Comparison of ENCODE assay signal across 14 mouse cellular contexts in the genomic region with DNA sequence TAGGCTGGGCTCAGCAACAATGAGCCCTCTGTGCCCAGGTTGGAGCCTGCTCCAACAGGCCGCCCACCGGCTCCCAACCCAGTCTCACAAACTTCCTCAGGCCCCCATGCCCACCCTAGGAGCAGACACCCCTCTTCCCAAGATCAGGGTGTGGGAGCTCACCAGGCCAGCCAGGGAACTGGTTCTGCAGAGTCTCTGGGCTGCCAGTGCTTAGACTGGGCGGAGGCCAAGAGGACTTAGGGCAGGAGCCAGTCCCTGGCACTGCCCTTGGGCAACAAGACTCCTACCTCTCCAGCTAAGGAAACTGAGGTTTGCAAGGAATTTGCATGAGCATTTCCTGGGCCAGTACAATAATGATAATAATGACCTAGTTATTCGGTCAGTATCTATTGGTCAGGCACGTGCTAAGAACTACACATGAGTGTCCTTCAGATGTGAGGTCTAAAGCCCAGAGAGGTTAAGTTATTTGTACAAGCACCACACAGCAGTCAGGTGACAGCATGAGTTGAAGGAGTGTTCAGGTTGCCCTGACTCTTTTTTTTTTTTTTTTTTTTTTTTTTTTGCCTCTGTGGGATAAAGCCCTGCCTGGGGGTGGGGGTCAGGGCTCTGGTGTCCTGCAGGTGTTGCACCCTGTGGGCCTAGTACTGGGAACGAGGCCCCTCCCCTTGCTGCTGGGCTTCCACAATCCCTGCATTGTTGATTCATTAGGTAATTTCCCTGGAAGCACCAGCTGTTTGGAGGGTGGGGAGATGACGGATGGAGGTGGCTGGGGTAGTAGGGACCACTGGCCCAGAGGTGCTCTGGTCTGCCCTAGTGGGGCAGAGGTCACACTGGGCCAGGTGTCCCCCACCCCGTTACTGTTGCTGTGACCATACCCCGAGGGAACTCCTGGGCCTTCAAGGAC. TPM values are rescaled to one million over a fixed set of nuclear protein-coding genes. Genes with fewer than 3 reads are reported as not detected.
DNase-seq lines count a peak whose midpoint lies in the region; ATAC-seq and TF ChIP-seq lines count a peak whose summit lies in the region.
"Had no signal": no experiment of that assay in that cellular context is flagged by ENCODE, and none has a peak within 500 bp of the region (broad histone marks: within the 10 kb centered on the region; RNA-seq: fewer than 3 reads in every experiment).

No protein-coding gene starts in this region.

- peak; percentile 14; the same call in 1 of the 2 replicates for ATAC-seq in intestine, embryonic 14.5 days (replicated peaks; ENCODE audit: low FRiP score, low TSS enrichment, low read depth)
- ATAC-seq in intestine, postnatal 0 days, result no peak
- 0 out of 2 replicates have a peak, but pooled peaks have one; percentile 8 for ATAC-seq in limb, embryonic 14.5 days (ENCODE audit: low FRiP score, low read depth)
- no peak for ATAC-seq in activated CD4-positive, CD25-positive, alpha-beta regulatory T cell, adult 4 months
- ATAC-seq: forebrain, embryonic 14.5 days had no signal

- no peak overlapping the region for H3K4me2 ChIP-seq in intestine, embryonic 14.5 days (ENCODE audit: low read length)
- H3K4me2 ChIP-seq in intestine, postnatal 0 days (replicated peaks; ENCODE audit: low read depth), result no peak overlapping the region
- no peak overlapping the region for H3K4me2 ChIP-seq in limb, embryonic 14.5 days (replicated peaks; ENCODE audit: low read depth, low read length, severe bottlenecking)

- no peak for DNase-seq in intestine, embryonic 14.5 days (ENCODE audit: low spot score)
- DNase-seq in urinary bladder, postnatal 14 days (ENCODE audit: low spot score), result peak; percentile 48
- DNase-seq in urinary bladder, postnatal 25 days (ENCODE audit: low spot score), result no peak
- DNase-seq in limb, embryonic 14.5 days (ENCODE audit: low spot score), result no peak
- no peak for DNase-seq in thymus, postnatal 4 days
- no peak for DNase-seq in frontal cortex, postnatal 14 days (ENCODE audit: low spot score in 2 of 2)
- DNase-seq: cerebellum, postnatal 14 days; gastrocnemius, postnatal 36 days; heart, postnatal 36 days had no signal

- no peaks in the 10 kb centered on the region for H3K36me3 ChIP-seq in intestine, embryonic 14.5 days (ENCODE audit: control insufficient read depth, insufficient read depth, low read length)
- no peaks in the 10 kb centered on the region for H3K36me3 ChIP-seq in intestine, postnatal 0 days (ENCODE audit: control insufficient read depth, insufficient read depth)
- peaks cover 3% of the 10 kb centered on the region; the same call in 1 of the 2 replicates for H3K36me3 ChIP-seq in limb, embryonic 14.5 days (ENCODE audit: control insufficient read depth, insufficient read depth, low read length)

- peaks cover 14% of the 10 kb centered on the region for H3K4me1 ChIP-seq in intestine, embryonic 14.5 days (replicated peaks; ENCODE audit: control insufficient read depth, insufficient read depth, low read length)
- no peaks in the 10 kb centered on the region for H3K4me1 ChIP-seq in intestine, postnatal 0 days (replicated peaks; ENCODE audit: control insufficient read depth, insufficient read depth, low read length)
- H3K4me1 ChIP-seq in limb, embryonic 14.5 days (ENCODE audit: control insufficient read depth, insufficient read depth, low read length), result peaks cover 39% of the 10 kb centered on the region

- no peak overlapping the region for H3K9ac ChIP-seq in intestine, embryonic 14.5 days (ENCODE audit: low read length)
- no peak overlapping the region for H3K9ac ChIP-seq in intestine, postnatal 0 days (ENCODE audit: low read depth, low read length)
- 0 out of 2 replicates have a peak overlapping the region, but pooled peaks have one; percentile 7 for H3K9ac ChIP-seq in limb, embryonic 14.5 days (ENCODE audit: low read depth, low read length, severe bottlenecking)

- no peak overlapping the region for H3K4me3 ChIP-seq in intestine, embryonic 14.5 days (ENCODE audit: low read depth, low read length)
- no peak overlapping the region for H3K4me3 ChIP-seq in intestine, postnatal 0 days (ENCODE audit: low read depth, low read length)
- H3K4me3 ChIP-seq in limb, embryonic 14.5 days (replicated peaks; ENCODE audit: low read length), result no peak overlapping the region
- H3K4me3 ChIP-seq: layer of hippocampus, adult 2 months had no signal

- no peak for TF ChIP-seq CTCF in intestine, postnatal 0 days (IDR thresholded peaks at IDR 0.05; ENCODE audit: low read depth)

- no peak for TF ChIP-seq POLR2A in limb, embryonic 14.5 days (IDR thresholded peaks at IDR 0.05; ENCODE audit: borderline replicate concordance, extremely low read depth, insufficient read depth, insufficient read length)

- H3K9me3 ChIP-seq in intestine, embryonic 14.5 days (ENCODE audit: control insufficient read depth, low read length), result no peaks in the 10 kb centered on the region
- no peaks in the 10 kb centered on the region for H3K9me3 ChIP-seq in intestine, postnatal 0 days (ENCODE audit: control insufficient read depth)
- no peaks in the 10 kb centered on the region for H3K9me3 ChIP-seq in limb, embryonic 14.5 days (ENCODE audit: control insufficient read depth, low read length)

- H3K27ac ChIP-seq in intestine, embryonic 14.5 days (ENCODE audit: low read depth), result no peak overlapping the region
- H3K27ac ChIP-seq in intestine, postnatal 0 days (ENCODE audit: low read depth, low read length), result no peak overlapping the region
- peak overlapping the region; percentile 63; the same call in 1 of the 2 replicates for H3K27ac ChIP-seq in limb, embryonic 14.5 days (replicated peaks; ENCODE audit: low read depth, low read length)
- H3K27ac ChIP-seq: layer of hippocampus, adult 2 months had no signal

- 58% methylated on average over 9 of the region's 9 CpGs for WGBS in intestine, embryonic 14.5 days
- WGBS in intestine, postnatal 0 days, result 57% methylated on average over 9 of the region's 9 CpGs
- WGBS in limb, embryonic 14.5 days, result 43% methylated on average over 9 of the region's 9 CpGs

- H3K27me3 ChIP-seq in intestine, embryonic 14.5 days (replicated peaks; ENCODE audit: control insufficient read depth, insufficient read depth, low read length), result 0 out of 2 replicates have a peak, but pooled peaks cover 6% of the 10 kb centered on the region
- 0 out of 2 replicates have a peak, but pooled peaks cover 6% of the 10 kb centered on the region for H3K27me3 ChIP-seq in intestine, postnatal 0 days (replicated peaks; ENCODE audit: control insufficient read depth, insufficient read depth, low read length)
- no peaks in the 10 kb centered on the region for H3K27me3 ChIP-seq in limb, embryonic 14.5 days (ENCODE audit: control insufficient read depth, insufficient read depth, low read length)

RNA-seq across cellular contexts. Expression of a gene that starts 45.9 kb away (rescaled TPM):
- polyA plus RNA-seq in intestine, embryonic 14.5 days (2014; fragmentation: Nextera tagmentation; extraction: Ambion mirVana), result 0.07 TPM in 1 of 2 replicates, not detected in the other
- not detected in 2 replicates for polyA plus RNA-seq in intestine, postnatal 0 days (2015; fragmentation: Nextera tagmentation; extraction: Ambion mirVana)
- 28.3 and 40.0 TPM in 2 replicates for polyA plus RNA-seq in limb, embryonic 14.5 days (2012; rRNA removed)
- 6.3 and 8.4 TPM in 2 replicates for polyA plus RNA-seq in limb, embryonic 14.5 days (2014; fragmentation: Nextera tagmentation; extraction: Ambion mirVana)
- not detected for polyA plus RNA-seq in activated CD4-positive, CD25-positive, alpha-beta regulatory T cell, adult 4 months (2017; shearing (Covaris generic))
- polyA plus RNA-seq: liver, adult 2 months had no signal

Comparison
In these comparisons a context has a peak if more than half of its experiments do, and no peak if none do; other contexts are left out.
1. ATAC-seq: peak in intestine, embryonic 14.5 days (single experiment) and limb, embryonic 14.5 days (single experiment); none in intestine, postnatal 0 days (single experiment) and activated CD4-positive, CD25-positive, alpha-beta regulatory T cell, adult 4 months (single experiment).